Mouse (Mus musculus) cerebellum, adult 9-10 months (tissue): ENCODE measurements around the gene Lcat.

Experiments used
- DNase-seq: peaks from one replicate; pipeline ENCODE4 v3.0.0; 2022

Lcat gene

DNA sequence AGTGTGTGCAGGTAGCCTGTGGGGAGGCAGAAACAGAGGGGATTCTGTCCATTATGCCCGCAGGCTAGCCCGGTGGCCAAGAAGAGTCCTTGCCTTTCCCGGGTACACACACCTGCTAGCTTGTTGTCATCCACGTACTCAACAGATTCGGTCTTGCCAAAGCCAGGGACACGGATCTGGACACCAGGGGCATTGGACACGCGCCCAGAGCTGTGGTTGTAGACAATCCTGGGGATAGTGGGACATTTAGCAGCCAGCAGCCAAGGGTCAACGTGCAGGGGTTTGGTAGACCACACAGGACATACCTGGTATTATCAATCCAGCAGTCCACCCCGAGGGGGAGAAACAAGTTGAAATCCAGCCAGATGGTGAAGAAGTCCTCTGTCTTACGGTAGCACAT, 1.2 kb downstream of the Lcat start:
- no peak for DNase-seq

DNA sequence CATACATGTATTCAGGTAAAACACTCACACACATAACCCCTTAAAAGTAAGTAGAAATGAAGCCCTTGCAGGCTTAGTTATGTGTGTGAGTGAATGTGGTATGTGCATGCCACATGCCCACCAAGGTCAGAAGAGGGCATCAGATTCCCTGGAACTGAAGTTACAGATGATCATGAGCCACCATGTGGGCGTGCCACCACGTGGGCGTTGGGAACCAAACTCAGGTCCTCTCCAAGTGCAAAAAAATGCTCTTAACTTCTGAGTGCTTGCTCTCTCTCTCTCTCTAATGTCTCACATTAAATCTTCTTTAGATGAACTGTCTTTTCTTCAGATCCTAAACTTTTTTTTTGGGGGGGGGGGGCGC, 4.9 kb downstream of the Lcat start, which contains the start of gene Psmb10:
Gene Psmb10 (minus strand): TSS at position 139 of the 364 bp plus-strand sequence.
- DNase-seq = peak; percentile 42

DNA sequence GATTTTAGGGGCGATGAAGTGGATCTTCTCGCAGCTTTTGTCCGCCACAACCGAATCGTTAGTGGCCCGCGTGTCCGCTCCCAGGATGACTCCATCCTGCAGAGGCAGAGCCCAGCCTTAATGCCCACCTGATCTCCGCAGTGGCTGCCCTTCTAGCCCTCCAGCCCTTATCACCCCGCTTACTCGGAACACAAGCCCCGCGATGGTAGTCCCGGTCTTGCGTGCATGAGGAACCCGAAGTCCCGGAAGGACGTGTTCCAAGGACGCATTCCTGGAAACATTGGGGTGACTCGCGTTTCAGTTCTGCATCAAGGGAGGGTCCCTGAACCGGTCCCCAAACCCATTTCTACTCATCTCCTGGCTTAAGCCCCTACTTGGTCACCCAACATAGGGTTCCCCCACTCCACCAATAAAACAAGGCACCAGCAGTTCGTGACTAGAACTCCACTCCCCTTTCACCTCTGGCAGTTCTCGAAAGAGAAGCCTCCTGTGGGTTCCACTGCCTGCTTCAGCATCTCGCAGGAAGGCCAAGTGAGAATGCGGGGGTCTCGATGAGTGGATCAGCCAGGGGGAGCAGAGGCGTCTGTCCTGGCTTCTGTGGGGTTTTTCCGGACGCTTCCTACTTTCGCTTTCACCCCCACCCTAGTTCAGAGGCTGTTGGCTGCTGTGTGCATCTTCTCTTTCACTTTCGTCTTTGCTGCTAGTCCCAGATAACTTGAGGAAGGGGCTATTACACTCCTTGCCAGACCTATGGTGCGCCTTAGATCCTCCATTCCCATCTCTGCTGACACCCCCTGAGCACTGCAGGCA, 5.5 kb downstream of the Lcat start:
- peak; percentile 55 for DNase-seq

DNA sequence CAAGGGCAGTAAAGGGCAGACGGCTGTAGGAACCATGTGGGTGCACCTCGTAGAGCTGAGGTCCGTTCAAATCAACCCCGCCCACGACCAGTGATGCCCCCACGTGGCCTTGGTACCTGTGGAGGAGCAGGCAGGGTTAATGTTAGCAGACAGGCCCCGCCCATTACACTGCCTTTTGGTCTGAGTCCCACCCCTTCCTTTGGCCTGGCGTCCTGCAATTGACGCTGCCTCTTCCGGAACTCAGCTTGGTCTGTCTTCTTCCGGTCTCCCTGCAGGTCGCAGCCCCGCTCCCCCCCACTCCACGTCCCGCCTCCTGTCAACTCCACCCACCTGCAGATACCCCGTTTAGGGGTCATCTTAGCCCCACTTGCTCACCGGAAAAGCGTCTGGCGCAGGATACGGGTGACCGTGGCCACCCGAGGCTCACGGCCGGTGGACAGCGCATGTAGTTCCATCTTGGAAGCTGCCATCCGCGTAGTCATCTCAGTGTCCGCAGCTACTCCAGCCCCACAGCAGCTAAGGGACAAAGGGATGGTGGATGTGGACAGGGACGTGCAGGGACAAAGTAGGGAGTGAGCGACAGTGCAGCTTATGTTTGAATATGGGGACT, 6.2 kb downstream of the Lcat start:
- peak; percentile 92 for DNase-seq

DNA sequence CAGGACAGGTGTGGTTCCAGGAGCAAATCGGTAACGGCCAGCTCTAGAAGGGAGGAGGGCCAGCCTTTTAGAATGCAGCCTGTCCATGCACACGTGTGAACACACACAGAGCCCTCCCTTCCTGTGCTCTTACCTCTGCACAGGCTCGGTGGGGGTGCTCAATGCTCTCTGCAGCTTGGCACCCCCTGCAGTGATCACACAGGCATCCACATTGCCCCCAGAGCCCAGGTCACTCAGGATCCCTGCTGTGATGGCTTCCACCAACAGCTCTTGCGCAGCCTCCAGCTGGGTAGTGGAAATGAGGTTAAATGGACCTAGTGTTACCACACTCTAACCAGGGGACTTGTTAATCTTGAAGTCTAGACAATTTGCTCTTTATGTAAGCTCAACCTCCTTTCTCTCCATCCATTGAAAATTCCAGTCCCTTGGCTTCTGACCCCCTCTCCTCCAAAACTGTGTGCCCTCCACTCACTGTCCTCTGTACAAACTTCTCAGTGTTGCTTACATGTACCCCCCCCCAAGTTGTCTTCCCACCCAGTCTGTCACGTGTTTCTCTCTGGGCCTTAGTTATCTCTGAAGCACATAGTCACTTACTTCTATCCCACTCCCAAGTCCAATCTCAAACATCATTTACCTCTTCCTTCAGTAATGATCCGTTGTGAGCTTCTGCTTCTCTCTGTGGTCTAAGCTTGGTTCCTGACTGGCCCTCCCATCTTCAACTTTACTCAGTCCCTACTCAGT, 7.1 kb downstream of the Lcat start:
- DNase-seq = peak; percentile 46

DNA sequence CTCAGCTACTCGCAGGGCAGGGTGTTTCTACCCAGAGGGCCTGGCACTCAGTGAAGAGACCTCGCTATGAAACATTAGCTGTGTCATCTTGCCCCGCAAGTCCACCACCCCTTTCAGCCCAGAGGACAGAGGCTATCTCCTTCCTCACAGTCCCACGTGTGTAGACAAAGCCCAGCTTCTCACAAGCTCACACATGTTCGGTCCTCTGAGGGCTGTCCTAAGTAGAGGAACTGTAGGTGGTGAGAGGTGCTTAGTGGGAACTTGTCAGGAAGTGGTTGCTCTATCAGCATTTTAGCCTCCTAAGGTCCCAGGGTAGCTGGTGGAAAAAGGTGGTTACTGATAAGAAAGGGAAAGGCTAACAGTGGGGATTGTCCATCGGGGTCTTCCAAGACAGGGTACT, 8.1 kb downstream of the Lcat start:
- DNase-seq = no peak

DNA sequence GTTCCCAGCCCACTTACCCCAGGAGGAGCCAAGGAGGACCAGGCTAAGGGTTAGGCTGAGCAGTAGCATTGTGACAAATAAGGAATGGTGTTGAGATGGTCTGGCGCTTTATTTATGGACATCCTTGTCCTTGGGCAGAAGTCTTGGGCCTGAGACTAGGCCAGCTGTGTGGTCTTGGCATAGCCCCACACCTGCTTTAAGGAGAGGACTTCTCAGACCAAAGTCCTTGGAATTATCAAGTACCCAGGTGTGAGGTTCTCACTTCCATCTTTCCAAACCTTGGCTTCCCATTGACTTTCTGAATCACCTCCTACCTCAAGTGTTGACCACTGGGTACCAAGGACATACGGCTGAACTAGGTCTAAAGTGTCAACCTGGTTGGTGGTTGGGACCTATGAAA, 9.4 kb downstream of the Lcat start, which contains the start of gene Ctrl:
Gene Ctrl (minus strand): TSS at position 101 of the 400 bp plus-strand sequence.
- DNase-seq = no peak

DNA sequence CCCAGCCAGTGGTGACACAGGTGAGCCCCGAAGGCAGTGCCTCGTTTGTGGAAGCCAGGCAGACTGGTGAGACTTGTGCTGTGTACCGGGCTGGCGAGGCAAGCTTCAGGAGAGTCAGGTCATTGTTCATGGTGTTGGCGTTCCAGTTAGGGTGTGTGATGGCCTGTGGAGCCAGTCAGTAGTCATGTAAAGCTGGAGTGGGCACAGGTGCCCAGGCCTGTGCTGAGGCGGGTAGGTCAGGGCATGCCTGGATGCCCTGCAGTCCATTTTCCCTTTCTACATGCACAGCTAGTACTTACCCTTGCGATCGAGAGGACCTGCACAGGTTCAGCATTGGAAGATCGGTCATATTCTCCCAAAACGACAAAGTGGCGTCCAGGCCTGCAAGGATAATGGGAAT, 10.7 kb downstream of the Lcat start:
- no peak for DNase-seq

DNA sequence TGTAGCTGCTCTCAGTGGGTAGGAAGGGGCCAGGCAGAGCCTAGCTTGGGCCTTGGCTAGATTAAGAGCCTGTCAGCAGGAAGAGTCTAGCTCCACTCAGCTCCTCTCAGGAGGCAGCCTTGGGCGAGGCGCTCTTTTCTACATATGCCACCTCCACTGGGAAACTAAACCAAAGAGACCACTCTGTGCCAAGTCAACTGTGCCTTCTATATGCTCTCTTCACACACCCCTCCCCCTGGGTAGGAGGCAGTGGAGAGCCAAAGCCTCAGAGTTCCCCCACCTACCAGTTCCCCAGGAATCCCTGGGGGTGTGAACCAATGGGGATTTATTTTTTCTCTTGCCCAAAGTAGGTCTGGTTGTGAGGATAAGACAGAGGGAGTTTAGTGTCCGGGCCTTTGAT, 11.9 kb downstream of the Lcat start:
- no peak for DNase-seq

DNA sequence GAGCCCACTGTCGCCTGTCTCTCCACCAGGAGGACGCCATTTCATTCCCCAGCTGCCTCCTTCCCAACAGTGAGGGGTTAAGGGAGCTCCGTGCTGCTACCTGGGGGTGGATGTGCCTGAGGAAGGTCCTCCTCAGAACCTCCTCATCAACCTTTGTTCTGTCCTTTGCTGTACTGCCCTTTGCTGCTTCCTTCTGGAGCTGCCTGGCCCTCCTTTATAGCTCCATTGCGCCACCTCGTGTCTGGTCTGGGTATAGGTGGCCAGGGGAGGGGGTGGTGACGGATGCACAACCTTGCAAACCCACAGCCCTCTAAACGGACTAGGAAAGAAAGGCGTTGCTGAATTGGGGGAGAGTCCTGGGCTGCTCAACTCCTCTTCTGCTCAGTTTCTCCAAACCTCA, 12.6 kb downstream of the Lcat start:
- peak; percentile 86 for DNase-seq

DNA sequence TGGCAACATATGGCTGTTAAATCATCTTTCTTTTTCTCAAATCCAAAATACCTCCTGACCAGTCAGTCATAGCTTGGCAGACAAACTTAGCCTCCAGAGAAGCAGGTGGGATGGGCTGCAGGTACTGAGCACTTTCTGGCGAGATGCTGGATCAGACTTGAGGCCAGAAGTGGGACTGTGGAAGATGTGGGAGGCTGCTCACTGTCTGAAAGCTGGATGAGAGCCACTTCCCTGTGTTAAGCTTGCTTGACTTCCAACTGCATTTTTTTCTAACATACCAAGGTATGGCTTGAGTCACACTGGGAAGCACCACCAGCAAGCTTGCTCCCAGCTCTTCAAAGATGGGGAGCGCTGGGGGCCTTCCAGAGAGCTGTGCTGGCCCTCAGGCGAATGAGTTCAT, 18.1 kb downstream of the Lcat start:
- no peak for DNase-seq

DNA sequence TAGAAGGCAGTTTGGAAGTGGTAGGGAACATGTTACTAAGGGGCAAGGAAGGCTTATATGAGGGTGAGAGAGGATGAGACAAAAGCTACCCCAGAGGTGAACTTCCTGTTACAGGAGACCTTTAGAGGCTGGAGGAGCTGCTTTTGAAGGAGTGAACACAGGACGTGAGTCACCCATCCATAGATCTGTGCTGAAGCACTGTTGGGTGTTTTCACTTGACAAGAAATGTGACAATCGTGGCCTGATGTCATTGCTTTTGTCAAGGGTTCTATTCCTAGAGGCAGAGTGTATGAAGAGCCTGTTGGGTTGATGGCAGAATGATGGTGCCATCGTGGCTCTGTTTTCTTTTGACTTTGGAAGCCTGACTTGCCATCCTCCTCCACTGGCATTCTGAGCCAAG, 23.8 kb downstream of the Lcat start:
- no peak for DNase-seq

DNA sequence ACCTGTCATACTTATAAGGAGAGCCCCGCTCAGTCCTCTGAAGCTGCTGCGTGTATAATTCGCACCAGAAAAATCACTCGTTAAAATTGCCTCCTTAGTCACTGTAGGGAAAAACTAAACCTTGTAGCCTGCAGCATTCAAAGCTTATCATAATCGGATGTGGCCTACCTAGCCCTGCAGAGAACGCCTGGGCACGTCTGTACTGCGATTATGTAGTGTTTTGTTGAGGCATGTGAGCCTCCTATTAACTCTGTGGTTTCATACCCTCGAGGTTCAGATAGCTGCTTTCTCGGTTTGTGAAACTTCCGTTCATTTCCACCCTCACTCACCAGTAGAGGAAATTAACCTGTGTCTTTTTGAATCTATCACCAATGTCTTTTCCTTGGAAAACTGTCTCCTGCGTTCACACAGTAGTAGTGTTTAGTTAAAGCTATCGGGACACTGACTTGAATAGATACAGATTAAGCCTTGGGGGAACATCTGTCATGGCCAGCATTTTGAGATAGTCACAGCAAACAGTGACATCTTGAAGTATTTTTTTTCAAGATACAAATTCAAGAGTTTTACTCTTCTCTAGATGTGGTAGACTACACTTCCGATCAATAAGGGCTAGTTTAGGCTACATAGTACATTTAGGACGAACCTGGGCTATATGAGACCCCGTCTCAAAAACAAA, 42.1 kb downstream of the Lcat start:
- DNase-seq = no peak

DNA sequence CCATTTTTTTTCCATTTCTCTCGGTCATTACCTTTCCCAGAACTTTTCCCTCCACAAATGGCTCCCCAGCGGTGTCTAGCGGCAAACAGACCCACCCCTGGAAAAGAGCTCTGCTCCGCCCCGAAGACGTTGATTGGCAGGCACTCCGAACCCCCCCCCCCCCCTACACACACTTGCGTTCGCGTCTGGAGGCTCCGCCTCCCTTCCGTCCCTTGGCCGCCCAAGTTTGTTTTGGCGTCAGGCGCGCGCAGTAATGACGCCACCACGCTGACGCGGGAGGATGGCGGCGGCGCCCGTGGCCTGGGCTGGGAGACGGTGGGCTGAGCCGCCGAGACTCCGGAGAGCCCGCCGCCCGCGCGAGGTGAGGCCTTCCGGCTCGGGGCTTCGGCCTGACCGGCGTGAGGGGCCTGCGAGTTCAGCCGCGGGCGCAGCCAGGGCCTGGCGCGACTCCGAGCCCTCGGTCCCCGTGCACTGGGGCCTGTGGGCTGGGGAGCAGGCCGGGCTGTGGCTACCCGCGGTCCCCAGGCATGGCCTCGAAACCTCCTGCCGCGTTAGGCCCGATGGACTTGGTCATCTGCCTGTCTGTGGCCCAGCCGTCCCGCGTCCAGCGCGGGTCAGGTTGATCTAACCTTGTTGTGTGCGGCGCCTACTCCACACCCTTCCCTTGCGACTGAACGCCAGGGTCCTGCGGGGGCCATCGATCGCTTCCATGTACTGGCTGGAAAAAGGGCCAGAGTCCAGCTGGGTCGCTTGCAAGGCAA, 42.8 kb downstream of the Lcat start, which contains the start of gene Pskh1:
Gene Pskh1 (plus strand): TSS at position 262 of the 761 bp plus-strand sequence.
- DNase-seq = peak; percentile 91

DNA sequence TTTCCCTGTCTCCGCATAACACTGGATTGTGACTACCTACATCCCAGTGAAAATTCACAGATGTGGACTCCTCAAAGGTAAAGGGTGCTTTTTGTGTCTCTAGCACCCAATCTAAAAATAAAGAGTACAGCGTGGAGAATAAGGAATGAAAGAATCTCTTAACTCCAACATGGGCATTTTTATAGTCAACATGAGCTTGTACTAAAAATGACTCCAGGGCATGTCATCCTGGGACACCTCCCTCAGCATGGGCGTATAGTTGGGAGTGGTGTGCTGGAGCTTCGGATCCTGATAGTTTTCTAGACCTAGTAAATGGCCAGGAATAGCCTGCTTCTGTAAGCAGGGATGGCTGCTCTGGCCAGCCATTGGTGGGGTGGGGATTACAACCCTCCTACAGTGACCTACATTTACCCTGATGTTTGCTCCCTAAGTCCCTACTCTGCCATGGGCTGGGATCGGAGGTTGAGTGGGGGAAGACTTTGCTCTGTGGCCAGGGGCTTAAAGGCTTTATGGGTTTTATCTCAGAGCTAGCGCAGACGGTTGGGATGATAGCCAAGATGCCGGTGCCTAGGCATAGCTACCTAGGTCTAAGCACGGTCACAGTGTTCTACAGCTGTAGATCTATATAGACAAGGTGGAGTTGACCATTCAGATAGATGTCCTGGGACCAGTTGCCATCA, 45.2 kb downstream of the Lcat start:
- no peak for DNase-seq

DNA sequence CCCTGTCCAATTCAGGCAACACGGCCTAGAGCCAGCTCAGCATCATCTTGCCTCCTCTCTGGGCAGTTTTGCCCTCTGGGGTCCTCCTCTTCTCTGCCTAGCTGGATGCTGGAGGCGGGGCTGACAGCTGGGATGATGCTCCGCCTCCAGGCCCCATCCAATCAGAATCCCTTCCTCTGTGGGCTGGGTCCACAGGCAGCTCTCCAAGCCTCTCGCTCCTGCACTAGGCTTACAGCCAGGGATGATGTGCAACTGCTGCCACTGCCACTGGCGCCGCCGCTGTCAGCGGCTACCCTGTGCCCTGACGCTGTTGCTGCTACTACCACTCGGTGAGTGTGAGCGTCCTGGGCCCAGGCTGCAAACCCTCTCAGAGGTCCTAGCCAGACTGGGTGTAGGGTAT, 49.8 kb downstream of the Lcat start, which contains the start of gene Nrn1l:
Gene Nrn1l (plus strand): TSS at position 229 of the 400 bp plus-strand sequence.
- peak; percentile 38 for DNase-seq

DNA sequence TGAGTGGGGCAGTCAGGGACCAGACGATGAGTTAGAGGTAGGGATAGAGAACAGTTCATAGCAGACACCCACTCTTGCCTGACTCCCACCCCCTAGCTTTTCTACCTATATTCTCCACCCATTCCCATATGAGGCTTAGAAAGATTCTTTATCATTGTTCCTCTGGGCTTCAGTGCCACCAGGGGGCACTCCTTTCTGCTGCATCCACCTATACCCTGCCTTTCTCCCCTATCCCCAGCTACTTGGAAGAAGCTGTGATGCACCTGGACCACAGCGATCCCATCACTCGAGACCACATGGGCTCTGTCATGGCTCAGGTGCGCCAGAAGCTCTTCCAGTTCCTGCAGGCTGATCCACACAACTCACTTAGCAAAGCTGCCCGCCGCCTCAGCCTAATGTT, 50.8 kb downstream of the Lcat start:
- no peak for DNase-seq

DNA sequence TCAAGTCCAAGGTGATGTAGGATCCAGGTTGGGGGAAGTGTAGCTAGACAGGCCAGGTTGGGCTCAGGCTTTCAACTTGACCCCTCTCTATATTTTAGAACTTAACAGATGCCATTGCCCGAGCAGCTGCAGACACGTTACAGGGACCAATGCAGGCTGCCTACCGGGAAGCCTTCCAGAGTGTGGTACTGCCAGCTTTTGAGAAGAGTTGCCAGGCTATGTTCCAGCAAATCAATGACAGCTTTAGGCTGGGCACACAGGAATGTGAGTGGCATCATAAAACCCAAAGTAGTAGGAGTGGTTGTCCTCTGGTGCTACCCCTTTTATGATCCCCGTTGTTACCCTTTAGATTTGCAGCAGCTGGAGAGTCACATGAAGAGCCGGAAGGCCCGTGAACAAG, 52.3 kb downstream of the Lcat start:
- DNase-seq = no peak

DNA sequence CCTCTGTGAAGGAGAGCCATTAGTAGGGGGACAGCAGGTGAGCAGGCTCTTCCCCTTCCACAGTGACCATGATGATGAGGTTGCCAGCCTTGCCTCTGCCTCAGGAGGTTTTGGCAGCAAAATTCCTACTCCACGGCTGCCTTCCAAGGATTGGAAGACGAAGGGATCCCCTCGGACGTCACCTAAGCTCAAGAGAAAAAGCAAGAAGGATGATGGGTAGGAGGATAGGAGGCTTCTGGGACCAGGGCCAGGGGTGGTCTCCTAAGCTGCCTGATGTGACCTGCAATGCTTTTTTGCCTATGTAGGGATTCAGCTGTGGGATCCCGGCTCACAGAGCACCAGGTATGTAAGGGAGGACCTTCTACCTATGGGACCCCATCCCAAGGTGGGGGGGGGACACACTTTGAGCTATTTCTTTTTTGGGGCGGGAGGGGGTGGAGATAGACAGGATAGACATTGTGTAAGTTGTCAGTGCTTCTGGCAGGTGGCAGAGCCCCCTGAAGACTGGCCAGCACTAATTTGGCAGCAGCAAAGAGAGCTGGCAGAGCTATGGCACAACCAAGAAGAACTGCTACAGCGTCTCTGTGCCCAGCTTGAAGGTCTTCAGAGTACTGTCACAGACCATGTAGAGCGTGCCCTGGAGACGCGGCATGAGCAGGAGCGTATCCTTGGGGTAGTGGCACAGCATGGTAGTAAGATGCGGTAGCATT, 53.3 kb downstream of the Lcat start:
- DNase-seq = no peak
